Mouse (Mus musculus) myocyte (in vitro differentiated cells): ENCODE data around the gene Tmem192. TPM values are rescaled to one million over a fixed set of nuclear protein-coding genes. Genes with fewer than 3 reads are reported as not detected.
"Not testable (repeated sequence)": the region's sequence is repeated elsewhere in the genome, so short reads cannot be mapped to it uniquely, and the experiment has no call there.

Experiments
- H3K27me3 ChIP-seq: one replicate; pipeline ENCODE4 v1.6.1; 2011; ENCODE audit not compliant: control insufficient read depth, insufficient read depth, insufficient read length
- H3K36me3 ChIP-seq: one replicate; pipeline ENCODE4 v1.6.1; 2011; ENCODE audit not compliant: control insufficient read depth, insufficient read depth
- H3K4me2 ChIP-seq: one replicate; pipeline ENCODE4 v1.6.1; 2011; ENCODE audit warnings: low read depth, control low read depth
- H3K4me3 ChIP-seq: one replicate; pipeline ENCODE4 v1.5.1; 2011; ENCODE audit warnings: mild to moderate bottlenecking, control low read depth, moderate library complexity
- H3K79me2 ChIP-seq: one replicate; pipeline ENCODE4 v1.6.1; 2011; ENCODE audit not compliant: control insufficient read depth, insufficient read depth
- H3ac ChIP-seq: one replicate; pipeline ENCODE4 v1.6.1; 2011; ENCODE audit not compliant: control insufficient read depth, insufficient read length
- CEBPB ChIP-seq: IDR thresholded peaks from 2 replicates; pipeline ENCODE4 v1.6.1; 2011; ENCODE audit warnings: mild to moderate bottlenecking, moderate library complexity; ENCODE audit not compliant: poor library complexity, insufficient read depth, severe bottlenecking
- E2F4 ChIP-seq: IDR thresholded peaks from one replicate; pipeline ENCODE4 v1.6.1; 2011; ENCODE audit warnings: mild to moderate bottlenecking, control low read depth, moderate library complexity; ENCODE audit not compliant: insufficient read depth
- MAX ChIP-seq: IDR thresholded peaks from one replicate; pipeline ENCODE4 v1.6.1; 2011; ENCODE audit warnings: low read depth, mild to moderate bottlenecking, control low read depth
- MYOD1 ChIP-seq, 3 experiments: IDR thresholded peaks; one replicate each; pipeline ENCODE4 v1.6.1; 2011; ENCODE audit warnings: control low read depth in 2 of 3, low read depth in 2 of 3, mild to moderate bottlenecking in 2 of 3, moderate library complexity in 1 of 3; ENCODE audit not compliant: insufficient read length in 2 of 3, control insufficient read depth in 1 of 3
- MYOG ChIP-seq, 3 experiments: IDR thresholded peaks; one replicate each; pipeline ENCODE4 v1.6.1; 2011; ENCODE audit warnings: control low read depth in 2 of 3, low read depth in 2 of 3, mild to moderate bottlenecking in 2 of 3; ENCODE audit not compliant: insufficient read length in 2 of 3, control insufficient read depth in 1 of 3, insufficient read depth in 1 of 3
- POLR2A ChIP-seq: IDR thresholded peaks from one replicate; pipeline ENCODE4 v1.6.1; 2011; ENCODE audit warnings: low read depth, mild to moderate bottlenecking, control low read depth, moderate library complexity; ENCODE audit not compliant: insufficient read length
- POLR2AphosphoS2 ChIP-seq: IDR thresholded peaks from one replicate; pipeline ENCODE4 v1.6.1; 2011; ENCODE audit warnings: low read depth, control low read depth; ENCODE audit not compliant: insufficient read length
- REST ChIP-seq: IDR thresholded peaks from one replicate; pipeline ENCODE4 v1.6.1; 2011; ENCODE audit warnings: mild to moderate bottlenecking, control low read depth, moderate library complexity; ENCODE audit not compliant: insufficient read depth, insufficient read length
- SRF ChIP-seq: IDR thresholded peaks from one replicate; pipeline ENCODE4 v1.6.1; 2011; ENCODE audit warnings: low read depth; ENCODE audit not compliant: control insufficient read depth, insufficient read length
- TCF12 ChIP-seq: IDR thresholded peaks from one replicate; pipeline ENCODE4 v1.6.1; 2011; ENCODE audit warnings: mild to moderate bottlenecking, control low read depth; ENCODE audit not compliant: poor library complexity, insufficient read depth, severe bottlenecking
- TCF3 ChIP-seq: IDR thresholded peaks from one replicate; pipeline ENCODE4 v1.6.1; 2011; ENCODE audit warnings: low read depth, control low read depth; ENCODE audit not compliant: insufficient read length
- USF1 ChIP-seq: IDR thresholded peaks from one replicate; pipeline ENCODE4 v1.6.1; 2011; ENCODE audit warnings: low read depth, mild to moderate bottlenecking, control low read depth, moderate library complexity
- polyA plus RNA-seq: library from polyadenylated mRNA; unstranded; fragments of >200 nt; fragmentation: generic; extraction: Trizol; gene quantifications from one replicate; pipeline ENCODE4 v1.2.1, GENCODE M21; 2012; ENCODE audit warnings: missing spikeins

Tmem192 gene
- polyA plus RNA-seq, 1 experiment: 38.5 TPM

DNA sequence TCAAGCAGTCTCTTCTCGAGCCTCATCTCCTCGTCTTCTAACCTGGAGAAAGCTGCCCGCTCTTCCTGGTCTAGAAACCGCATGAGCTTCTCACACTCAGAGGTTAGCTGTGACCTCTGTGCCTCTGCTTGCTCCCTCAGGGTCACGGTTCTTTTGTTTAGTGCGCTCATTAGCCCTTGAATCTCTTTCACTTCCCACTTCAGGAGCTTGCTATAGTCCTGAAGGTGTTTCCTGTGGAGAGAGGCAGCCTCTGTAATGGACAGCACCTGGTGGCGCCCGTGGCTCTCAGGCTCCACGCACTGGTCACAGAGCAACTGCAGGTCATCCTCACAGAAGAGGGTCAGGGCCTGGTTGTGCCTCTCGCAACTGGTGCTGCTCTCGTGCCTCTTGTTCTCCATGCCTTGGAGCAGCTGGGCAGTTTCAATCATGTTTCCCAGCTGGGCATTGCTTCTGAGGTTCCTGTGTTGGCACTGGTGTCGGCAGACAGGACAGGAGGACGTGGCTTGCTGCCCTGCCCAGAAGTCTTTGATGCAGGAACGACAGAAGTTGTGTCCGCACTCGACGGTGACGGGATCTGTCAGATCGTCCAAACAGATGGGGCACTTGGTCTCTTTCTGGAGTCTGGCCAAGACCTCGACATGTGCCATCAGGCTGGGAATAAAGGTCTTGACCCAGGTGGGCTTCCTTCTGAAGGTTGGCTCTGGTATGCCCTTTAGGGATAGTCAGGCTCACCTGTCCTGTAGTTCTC is 36.3 kb downstream of the Tmem192 start:
- no peak overlapping the region for H3ac ChIP-seq
- no peaks in the 10 kb centered on the region for H3K27me3 ChIP-seq
- no peak overlapping the region for H3K4me2 ChIP-seq
- no peaks in the 10 kb centered on the region for H3K36me3 ChIP-seq
- no peaks in the 10 kb centered on the region for H3K79me2 ChIP-seq
- TF ChIP-seq MYOG (IDR thresholded peaks at IDR 0.05; ENCODE audit: control insufficient read depth in 1 of 3, insufficient read depth in 1 of 3, insufficient read length in 2 of 3, low read depth in 2 of 3): no peak
- no peak for TF ChIP-seq REST
- no peak for TF ChIP-seq MYOD1 (IDR thresholded peaks at IDR 0.05; ENCODE audit: control insufficient read depth in 1 of 3, insufficient read length in 2 of 3, low read depth in 2 of 3)
- no peak for TF ChIP-seq USF1
- TF ChIP-seq E2F4: no peak
- TF ChIP-seq POLR2A: no peak
- no peak for TF ChIP-seq CEBPB
- TF ChIP-seq MAX: no peak
- no peak for TF ChIP-seq TCF3
- TF ChIP-seq TCF12: no peak
- no peak for TF ChIP-seq SRF
- TF ChIP-seq POLR2AphosphoS2: no peak
- no peak overlapping the region for H3K4me3 ChIP-seq

DNA sequence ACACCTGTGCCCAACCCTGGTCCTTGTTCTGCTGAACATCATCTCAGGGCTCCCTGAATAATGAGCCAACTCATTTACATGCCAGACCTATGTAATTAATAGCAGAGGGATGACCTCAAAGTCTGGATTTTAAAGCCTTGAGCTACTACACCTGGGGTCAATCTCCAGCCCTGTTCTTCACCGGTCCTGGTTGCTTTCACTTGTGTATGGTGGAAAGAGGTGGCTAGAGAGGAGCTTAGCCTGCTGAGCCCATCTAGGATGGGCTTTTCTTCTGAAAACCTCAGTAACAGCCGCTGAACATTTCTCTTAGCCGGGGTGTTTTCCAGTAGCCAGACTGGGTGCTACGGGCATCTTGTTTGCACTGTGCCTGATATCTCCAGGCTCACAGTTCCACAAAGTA is 40.7 kb downstream of the Tmem192 start, which contains the start of gene Trim75:
Gene Trim75 (minus strand): TSS at position 101 of the 400 bp plus-strand sequence.
- H3K4me2 ChIP-seq: no peak within 1 kb of the TSS
- no peak within 1 kb of the TSS for H3ac ChIP-seq
- no peak within 1 kb of the TSS for H3K4me3 ChIP-seq
- H3K27me3 ChIP-seq: no peaks in the 10 kb centered on the region
- H3K79me2 ChIP-seq: no peaks in the 10 kb centered on the region
- no peaks in the 10 kb centered on the region for H3K36me3 ChIP-seq
- no peak for TF ChIP-seq CEBPB
- no peak for TF ChIP-seq TCF3
- TF ChIP-seq SRF: no peak
- TF ChIP-seq MAX: no peak
- no peak for TF ChIP-seq POLR2AphosphoS2
- no peak for TF ChIP-seq POLR2A
- TF ChIP-seq MYOG (IDR thresholded peaks at IDR 0.05; ENCODE audit: control insufficient read depth in 1 of 3, insufficient read depth in 1 of 3, insufficient read length in 2 of 3, low read depth in 2 of 3): no peak
- TF ChIP-seq MYOD1 (IDR thresholded peaks at IDR 0.05; ENCODE audit: control insufficient read depth in 1 of 3, insufficient read length in 2 of 3, low read depth in 2 of 3): no peak
- no peak for TF ChIP-seq E2F4

DNA sequence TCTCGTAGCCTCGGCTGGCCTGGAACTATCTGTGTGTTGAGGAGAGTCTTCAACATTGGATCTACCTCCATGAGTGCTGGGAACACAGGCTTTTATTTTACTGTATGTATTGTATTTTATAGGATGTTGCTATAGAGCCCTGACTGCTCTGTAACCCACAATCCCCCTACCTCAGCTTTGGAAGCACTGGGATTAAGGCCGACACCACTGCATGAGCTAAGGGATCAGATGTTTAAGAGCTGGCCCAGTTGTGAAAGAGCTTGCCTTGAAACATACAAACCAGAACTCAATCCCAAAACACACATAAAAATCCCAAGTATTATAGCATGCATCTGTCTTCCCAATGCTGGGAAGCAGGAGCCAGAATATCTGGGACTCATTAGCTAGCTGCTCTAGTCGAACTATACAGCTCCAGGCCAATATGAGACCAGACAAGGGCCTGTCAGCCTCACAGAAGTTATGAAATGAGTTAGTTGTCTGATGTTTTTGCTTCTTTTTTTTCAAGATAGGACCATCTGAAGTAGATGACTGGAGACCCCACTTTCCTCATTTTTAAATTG is 51.9 kb downstream of the Tmem192 start:
- Histone ChIP-seq H3ac (no peak overlapping the region), H3K4me3 (no peak overlapping the region), H3K27me3 (no peaks in the 10 kb centered on the region), H3K4me2 (no peak overlapping the region), H3K79me2 (no peaks in the 10 kb centered on the region), H3K36me3 (no peaks in the 10 kb centered on the region)
- TF ChIP-seq MYOD1 (IDR thresholded peaks at IDR 0.05; ENCODE audit: control insufficient read depth in 1 of 3, insufficient read length in 2 of 3, low read depth in 2 of 3): no peak
- no peak for TF ChIP-seq POLR2A
- no peak for TF ChIP-seq TCF3
- no peak for TF ChIP-seq SRF
- TF ChIP-seq USF1: no peak
- TF ChIP-seq REST: no peak
- TF ChIP-seq POLR2AphosphoS2: no peak
- no peak for TF ChIP-seq CEBPB
- TF ChIP-seq E2F4: no peak

DNA sequence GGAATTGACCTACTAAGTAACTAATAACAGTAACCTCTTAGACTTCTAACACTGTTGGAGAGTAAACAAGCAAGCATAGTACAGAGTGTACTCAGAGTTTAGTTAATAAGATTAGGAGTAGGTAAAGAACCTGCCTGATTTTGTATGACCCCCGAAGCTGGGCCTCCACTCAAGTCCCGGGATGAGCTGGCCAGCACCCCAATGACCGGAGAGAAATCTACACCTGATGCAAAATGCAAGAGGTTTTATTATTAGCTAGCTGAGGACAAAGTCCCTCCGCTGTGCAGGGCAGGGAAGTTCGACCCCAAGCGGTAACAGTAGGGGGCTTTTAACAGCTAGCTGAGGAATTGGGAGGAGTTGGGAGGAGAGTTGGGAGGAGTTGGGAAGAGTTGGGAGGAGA is 60.6 kb downstream of the Tmem192 start:
- not testable (repeated sequence) for H3K79me2 ChIP-seq, H3K4me2 ChIP-seq, H3K27me3 ChIP-seq, H3K36me3 ChIP-seq, H3ac ChIP-seq, H3K4me3 ChIP-seq

DNA sequence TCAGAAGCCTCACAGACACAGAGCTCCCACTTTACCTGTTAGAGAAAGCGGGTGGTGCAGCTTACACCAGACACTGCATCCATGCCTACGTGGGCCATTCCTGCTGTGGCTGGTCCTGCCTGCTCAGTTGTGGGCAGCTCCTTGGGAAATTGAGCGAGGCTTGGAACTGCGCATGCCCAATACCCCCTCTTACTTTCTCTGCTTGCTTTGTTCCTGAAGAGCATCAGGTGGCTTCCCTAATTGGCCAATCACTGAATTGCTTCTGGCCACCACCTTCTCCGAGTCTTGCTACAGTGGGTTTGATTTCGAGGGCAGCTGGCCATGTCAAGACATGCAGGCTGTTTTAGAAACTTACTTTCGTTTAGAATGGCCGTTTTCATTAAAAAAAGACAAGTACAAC is 71.4 kb downstream of the Tmem192 start, which contains the start of the genes Trim61 and Trim60:
Gene Trim61 (minus strand): TSS at position 101 of the 400 bp plus-strand sequence.
Gene Trim60 (minus strand): TSS at position 162 of the 400 bp plus-strand sequence.
- Histone ChIP-seq H3K36me3 (no peaks in the 10 kb centered on the region), H3K79me2 (no peaks in the 10 kb centered on the region), H3K27me3 (no peaks in the 10 kb centered on the region), H3K4me2 (no peak within 1 kb of the TSS), H3ac (no peak within 1 kb of the TSS), H3K4me3 (no peak within 1 kb of the TSS)
- TF ChIP-seq REST: no peak
- TF ChIP-seq MYOG (IDR thresholded peaks at IDR 0.05; ENCODE audit: control insufficient read depth in 1 of 3, insufficient read depth in 1 of 3, insufficient read length in 2 of 3, low read depth in 2 of 3): no peak
- TF ChIP-seq CEBPB: no peak
- TF ChIP-seq POLR2A: no peak
- no peak for TF ChIP-seq TCF12
- no peak for TF ChIP-seq E2F4
- TF ChIP-seq SRF: no peak
- no peak for TF ChIP-seq TCF3
- no peak for TF ChIP-seq POLR2AphosphoS2
- TF ChIP-seq MAX: no peak
- TF ChIP-seq USF1: no peak
- no peak for TF ChIP-seq MYOD1 (IDR thresholded peaks at IDR 0.05; ENCODE audit: control insufficient read depth in 1 of 3, insufficient read length in 2 of 3, low read depth in 2 of 3)
